Mouse (Mus musculus) liver, adult 2 months (tissue): Measurements from ENCODE around the gene Pigf.
"Not testable (repeated sequence)": the region's sequence is repeated elsewhere in the genome, so short reads cannot be mapped to it uniquely, and the experiment has no call there.

Experiments used
- CTCF ChIP-seq: fragments of 200-500 bp; IDR thresholded peaks from 2 replicates; pipeline ENCODE4 v1.5.1; 2011; ENCODE audit warnings: low read depth, low read length, control low read depth
- POLR2A ChIP-seq: fragments of 200-500 bp; IDR thresholded peaks from 2 replicates; pipeline ENCODE4 v1.6.1; 2011; ENCODE audit warnings: low read length, control low read depth; ENCODE audit not compliant: insufficient read depth; ENCODE audit errors: extremely low read depth

GRCm38 (mm10) chr17:87072183-87072582 lies 47.0 kb upstream of the Pigf start:
- not testable (repeated sequence) for TF ChIP-seq CTCF, POLR2A
